Mouse (Mus musculus): ENCODE measurements at regions not wholly inside any gene's neighbourhood (a gene's known extent, or its start where the extent isn't known, plus 50 kb on each side); places are given as distances from the start of the nearest gene placed in this dataset.
"Not testable (repeated sequence)": the region's sequence is repeated elsewhere in the genome, so short reads cannot be mapped to it uniquely, and the experiment has no call there.

- DNase-seq (ENCODE audit: low spot score), result not testable (repeated sequence)
These were observed 58.7 kb upstream of the Srd5a3 start for GRCm38 (mm10) chr5:76081379-76081778.

GRCm38 (mm10) chr5:76080429-76080828 lies 59.6 kb upstream of the Srd5a3 start:
- DNase-seq (ENCODE audit: low spot score), result no peak

GRCm38 (mm10) chr5:76079204-76080025 lies 60.7 kb upstream of the Srd5a3 start:
- DNase-seq (ENCODE audit: low spot score), result no peak

GRCm38 (mm10) chr5:76078485-76078884 lies 61.6 kb upstream of the Srd5a3 start:
- DNase-seq (ENCODE audit: low spot score), result no peak

- no peak for DNase-seq (ENCODE audit: low spot score)
These were observed 63.8 kb upstream of the Srd5a3 start for GRCm38 (mm10) chr5:76076283-76076682.

GRCm38 (mm10) chr5:76075401-76075800 lies 64.7 kb upstream of the Srd5a3 start:
- peak; percentile 37 for DNase-seq (ENCODE audit: low spot score)

GRCm38 (mm10) chr5:76067881-76068280 lies 72.2 kb upstream of the Srd5a3 start:
- no peak for DNase-seq (ENCODE audit: low spot score)

- no peak for DNase-seq (ENCODE audit: low spot score)
These were observed 72.8 kb upstream of the Srd5a3 start for GRCm38 (mm10) chr5:76067231-76067630.

GRCm38 (mm10) chr5:76065789-76066188 lies 74.3 kb upstream of the Srd5a3 start:
- no peak for DNase-seq (ENCODE audit: low spot score)

GRCm38 (mm10) chr5:76065227-76065626 lies 74.8 kb upstream of the Srd5a3 start:
- no peak for DNase-seq (ENCODE audit: low spot score)

- DNase-seq (ENCODE audit: low spot score), result no peak
These were observed 75.4 kb upstream of the Srd5a3 start for GRCm38 (mm10) chr5:76064686-76065085.

- DNase-seq (ENCODE audit: low spot score), result no peak
These were observed 76.6 kb upstream of the Srd5a3 start for GRCm38 (mm10) chr5:76063473-76063872.

GRCm38 (mm10) chr5:76058011-76058410 lies 79.8 kb upstream of the Kdr start:
- no peak for DNase-seq (ENCODE audit: low spot score)

- DNase-seq (ENCODE audit: low spot score), result no peak
These were observed 77.6 kb upstream of the Kdr start for GRCm38 (mm10) chr5:76055849-76056248.

- no peak for DNase-seq (ENCODE audit: low spot score)
These were observed 74.5 kb upstream of the Kdr start for GRCm38 (mm10) chr5:76052782-76053181.

GRCm38 (mm10) chr5:76051658-76052057 lies 73.4 kb upstream of the Kdr start:
- no peak for DNase-seq (ENCODE audit: low spot score)

- DNase-seq (ENCODE audit: low spot score), result no peak
These were observed 70.0 kb upstream of the Kdr start for GRCm38 (mm10) chr5:76048103-76048874.

GRCm38 (mm10) chr5:76043521-76044510 lies 65.6 kb upstream of the Kdr start:
- DNase-seq (ENCODE audit: low spot score), result no peak

- peak; percentile 24 for DNase-seq (ENCODE audit: low spot score)
These were observed 62.4 kb upstream of the Kdr start for GRCm38 (mm10) chr5:76040454-76041203.

GRCm38 (mm10) chr5:76028729-76029128 lies 50.5 kb upstream of the Kdr start:
- DNase-seq (ENCODE audit: low spot score), result no peak
